ENCODE assay signal across 10 mouse cellular contexts in the genomic region with DNA sequence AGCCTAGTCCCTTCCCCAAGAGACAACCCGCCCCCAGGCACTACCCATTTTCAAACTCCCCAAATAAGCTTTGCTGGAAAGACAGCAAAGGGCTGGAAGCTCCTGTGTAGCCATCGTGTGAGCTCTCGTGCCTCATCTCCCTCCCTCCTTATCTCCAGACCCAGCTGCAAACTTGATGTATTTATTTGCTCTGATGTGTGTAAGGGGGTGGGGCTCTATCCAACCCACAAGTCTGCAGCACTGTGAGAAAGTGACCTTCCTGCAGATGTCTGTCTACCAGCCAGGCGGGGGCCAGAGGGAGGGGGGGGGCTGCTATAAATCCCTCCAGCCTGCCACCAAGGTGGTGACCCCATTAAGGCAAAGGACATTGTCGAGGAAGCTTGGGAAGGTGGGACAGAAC. TPM values are rescaled to one million over a fixed set of nuclear protein-coding genes. Genes with fewer than 3 reads are reported as not detected.
A peak's percentile ranks its signal among the peaks of the same experiment; 100 is the strongest.
DNase-seq lines count a peak whose midpoint lies in the region; ATAC-seq and TF ChIP-seq lines count a peak whose summit lies in the region.
"Had no signal": no experiment of that assay in that cellular context is flagged by ENCODE, and none has a peak within 500 bp of the region (broad histone marks: within the 10 kb centered on the region; RNA-seq: fewer than 3 reads in every experiment).

No protein-coding gene starts in this region.

- peaks cover 13% of the 10 kb centered on the region for H3K4me1 ChIP-seq in heart, postnatal 0 days (ENCODE audit: control insufficient read depth, insufficient read depth)
- H3K4me1 ChIP-seq in thymus, adult 2 months (replicated peaks; ENCODE audit: control insufficient read depth, insufficient read depth, low read length): peaks cover 10% of the 10 kb centered on the region
- H3K4me1 ChIP-seq in kidney, embryonic 16.5 days (ENCODE audit: insufficient read depth, low read length): peaks cover 45% of the 10 kb centered on the region
- H3K4me1 ChIP-seq in stomach, embryonic 16.5 days (ENCODE audit: control insufficient read depth, insufficient read depth, low read length): peaks cover 12% of the 10 kb centered on the region

- H3K4me2 ChIP-seq in heart, postnatal 0 days (ENCODE audit: low read depth, low read length): no peak overlapping the region
- peak overlapping the region; percentile 24 for H3K4me2 ChIP-seq in kidney, embryonic 16.5 days (replicated peaks; ENCODE audit: low read depth, low read length)
- H3K4me2 ChIP-seq in stomach, embryonic 16.5 days (ENCODE audit: low read depth, low read length): no peak overlapping the region
- H3K4me2 ChIP-seq: forebrain, embryonic 13.5 days had no signal

- 16% methylated on average over 5 of the region's 5 CpGs for WGBS in heart, postnatal 0 days
- 2% methylated on average over 5 of the region's 5 CpGs for WGBS in thymus, adult 2 months
- 12% methylated on average over 5 of the region's 5 CpGs for WGBS in kidney, embryonic 16.5 days
- 8% methylated on average over 5 of the region's 5 CpGs for WGBS in stomach, embryonic 16.5 days

- peak; percentile 34; the same call in 1 of the 2 replicates for ATAC-seq in heart, postnatal 0 days (ENCODE audit: insufficient read depth, low read depth)
- ATAC-seq in kidney, embryonic 16.5 days (ENCODE audit: low FRiP score, low TSS enrichment): peak; percentile 72
- 0 out of 2 replicates have a peak, but pooled peaks have one; percentile 52 for ATAC-seq in stomach, embryonic 16.5 days (ENCODE audit: insufficient read depth, low FRiP score)
- ATAC-seq: forebrain, embryonic 13.5 days had no signal

- no peaks in the 10 kb centered on the region for H3K27me3 ChIP-seq in heart, postnatal 0 days (ENCODE audit: control insufficient read depth, insufficient read depth, low read length)
- H3K27me3 ChIP-seq in thymus, adult 2 months (ENCODE audit: control insufficient read depth, insufficient read depth, low read length): no peaks in the 10 kb centered on the region
- H3K27me3 ChIP-seq in kidney, embryonic 16.5 days (ENCODE audit: insufficient read depth, low read length): no peaks in the 10 kb centered on the region
- no peaks in the 10 kb centered on the region for H3K27me3 ChIP-seq in stomach, embryonic 16.5 days (ENCODE audit: control insufficient read depth, insufficient read depth, low read length)
- H3K27me3 ChIP-seq: forebrain, embryonic 13.5 days had no signal

- intact Hi-C loops in heart, postnatal 25 days (cut with DNase I): no loop called here

- H3K27ac ChIP-seq in heart, postnatal 0 days (ENCODE audit: low read depth): no peak overlapping the region
- no peak overlapping the region for H3K27ac ChIP-seq in thymus, adult 2 months (ENCODE audit: control insufficient read depth, insufficient read depth, low read length)
- H3K27ac ChIP-seq in kidney, embryonic 16.5 days (ENCODE audit: low read length): peak overlapping the region; percentile 83
- H3K27ac ChIP-seq in stomach, embryonic 16.5 days (ENCODE audit: low read length): no peak overlapping the region
- H3K27ac ChIP-seq: forebrain, embryonic 13.5 days had no signal

- H3K36me3 ChIP-seq in heart, postnatal 0 days (replicated peaks; ENCODE audit: control insufficient read depth, insufficient read depth, low read length): no peaks in the 10 kb centered on the region; the same call in 1 of the 2 replicates
- H3K36me3 ChIP-seq in thymus, adult 2 months (ENCODE audit: control insufficient read depth, insufficient read depth, low read length): no peaks in the 10 kb centered on the region
- H3K36me3 ChIP-seq in kidney, embryonic 16.5 days (ENCODE audit: insufficient read depth, low read length): no peaks in the 10 kb centered on the region
- no peaks in the 10 kb centered on the region for H3K36me3 ChIP-seq in stomach, embryonic 16.5 days (ENCODE audit: control insufficient read depth, insufficient read depth, low read length)

- no peak overlapping the region for H3K4me3 ChIP-seq in heart, postnatal 0 days (ENCODE audit: low read depth, low read length)
- H3K4me3 ChIP-seq in thymus, adult 2 months (ENCODE audit: control insufficient read depth, insufficient read depth, low read length): no peak overlapping the region
- H3K4me3 ChIP-seq in kidney, embryonic 16.5 days (ENCODE audit: low read length): no peak overlapping the region
- H3K4me3 ChIP-seq in stomach, embryonic 16.5 days (replicated peaks; ENCODE audit: low read length): no peak overlapping the region
- H3K4me3 ChIP-seq: forebrain, embryonic 13.5 days had no signal

- TF ChIP-seq POLR2A in thymus, adult 2 months (IDR thresholded peaks at IDR 0.05; ENCODE audit: control insufficient read depth, extremely low read depth, insufficient read depth, low read length, poor library complexity): no peak

- no peak overlapping the region for H3K9ac ChIP-seq in heart, postnatal 0 days (replicated peaks; ENCODE audit: low read depth, low read length)
- peak overlapping the region; percentile 36; the same call in 1 of the 2 replicates for H3K9ac ChIP-seq in kidney, embryonic 16.5 days (replicated peaks; ENCODE audit: low read length)
- no peak overlapping the region for H3K9ac ChIP-seq in stomach, embryonic 16.5 days (ENCODE audit: low read length)
- H3K9ac ChIP-seq: forebrain, embryonic 13.5 days had no signal

- DNase-seq in heart, postnatal 0 days (ENCODE audit: low spot score): no peak
- no peak for DNase-seq in heart, postnatal 25 days (ENCODE audit: low spot score)
- DNase-seq in thymus, postnatal 25 days: peak; percentile 9
- DNase-seq in thymus, adult 2 months: no peak
- DNase-seq in layer of hippocampus, adult 8-10 months (ENCODE audit: low spot score in 2 of 2): no peak
- no peak for DNase-seq in left cerebral cortex, adult 18-20 months (ENCODE audit: low spot score in 2 of 2)
- DNase-seq: heart, postnatal 36 days had no signal

- TF ChIP-seq EP300 in heart, postnatal 0 days (IDR thresholded peaks at IDR 0.05; ENCODE audit: low read depth): no peak

- no peaks in the 10 kb centered on the region for H3K9me3 ChIP-seq in heart, postnatal 0 days (replicated peaks; ENCODE audit: control insufficient read depth, low read length)
- no peaks in the 10 kb centered on the region for H3K9me3 ChIP-seq in kidney, embryonic 16.5 days (ENCODE audit: low read length)
- H3K9me3 ChIP-seq in stomach, embryonic 16.5 days (replicated peaks; ENCODE audit: control insufficient read depth, low read length): no peaks in the 10 kb centered on the region
- H3K9me3 ChIP-seq: forebrain, embryonic 13.5 days had no signal

- TF ChIP-seq CTCF in heart, postnatal 0 days (IDR thresholded peaks at IDR 0.05; ENCODE audit: low read depth): no peak
- no peak for TF ChIP-seq CTCF in thymus, adult 2 months (IDR thresholded peaks at IDR 0.05; ENCODE audit: borderline replicate concordance, control insufficient read depth, extremely low read depth, insufficient read depth, low read length, poor library complexity)

RNA-seq across cellular contexts. Expression of a gene that starts 9.7 kb away (rescaled TPM):
- total RNA-seq in heart, postnatal 0 days (2014; rRNA removed; ENCODE audit: low replicate concordance): 0.69 and 0.89 TPM in 2 replicates
- polyA plus RNA-seq in heart, postnatal 0 days (2015; fragmentation: Nextera tagmentation; extraction: Ambion mirVana): 0.08 TPM in 1 of 2 replicates, not detected in the other
- total RNA-seq in heart, postnatal 25 days (2021): 1 to 10 TPM; 1.0 to 1.2 TPM
- polyA plus RNA-seq in thymus, adult 2 months (2012; rRNA removed): 0.50 and 1.4 TPM in 2 replicates
- polyA plus RNA-seq in kidney, embryonic 16.5 days (2015; fragmentation: Nextera tagmentation; extraction: Ambion mirVana): 0.17 and 0.23 TPM in 2 replicates
- 1.3 TPM in 2 replicates for polyA plus RNA-seq in stomach, embryonic 16.5 days (2015; fragmentation: Nextera tagmentation; extraction: Ambion mirVana)
- total RNA-seq in layer of hippocampus, adult 8-10 months (2022): 100 to 1,000 TPM in 1 of 4 experiments, 10 to 100 TPM in 3; 92.3 to 112 (median 95.9) TPM
- 10 to 100 TPM; 71.2 to 72.3 TPM for total RNA-seq in left cerebral cortex, adult 18-20 months (2021)

RNA-seq across cellular contexts. Expression of a gene that starts 9.8 kb away (rescaled TPM):
- 21.1 and 39.9 TPM in 2 replicates for total RNA-seq in heart, postnatal 0 days (2014; rRNA removed; ENCODE audit: low replicate concordance)
- polyA plus RNA-seq in heart, postnatal 0 days (2015; fragmentation: Nextera tagmentation; extraction: Ambion mirVana): 14.4 and 16.3 TPM in 2 replicates
- 10 to 100 TPM; 31.4 to 33.0 TPM for total RNA-seq in heart, postnatal 25 days (2021)
- polyA plus RNA-seq in thymus, adult 2 months (2012; rRNA removed): 25.3 and 32.2 TPM in 2 replicates
- 94.8 and 96.1 TPM in 2 replicates for polyA plus RNA-seq in kidney, embryonic 16.5 days (2015; fragmentation: Nextera tagmentation; extraction: Ambion mirVana)
- polyA plus RNA-seq in stomach, embryonic 16.5 days (2015; fragmentation: Nextera tagmentation; extraction: Ambion mirVana): 120 and 128 TPM in 2 replicates
- 10 to 100 TPM; 12.8 to 17.1 (median 13.6) TPM for total RNA-seq in layer of hippocampus, adult 8-10 months (2022)
- total RNA-seq in left cerebral cortex, adult 18-20 months (2021): 10 to 100 TPM; 16.5 to 17.4 TPM

RNA-seq across cellular contexts. Expression of a gene that starts 35.7 kb away (rescaled TPM):
- total RNA-seq in heart, postnatal 0 days (2014; rRNA removed; ENCODE audit: low replicate concordance): 11.4 and 15.0 TPM in 2 replicates
- polyA plus RNA-seq in heart, postnatal 0 days (2015; fragmentation: Nextera tagmentation; extraction: Ambion mirVana): 5.2 and 5.6 TPM in 2 replicates
- 10 to 100 TPM in 1 of 2 experiments, 1 to 10 TPM in 1; 10.0 to 12.6 TPM for total RNA-seq in heart, postnatal 25 days (2021)
- polyA plus RNA-seq in thymus, adult 2 months (2012; rRNA removed): 74.1 and 83.0 TPM in 2 replicates
- 26.7 TPM in 2 replicates for polyA plus RNA-seq in kidney, embryonic 16.5 days (2015; fragmentation: Nextera tagmentation; extraction: Ambion mirVana)
- polyA plus RNA-seq in stomach, embryonic 16.5 days (2015; fragmentation: Nextera tagmentation; extraction: Ambion mirVana): 17.9 and 19.0 TPM in 2 replicates
- 10 to 100 TPM; 13.2 to 19.0 (median 15.6) TPM for total RNA-seq in layer of hippocampus, adult 8-10 months (2022)
- 10 to 100 TPM; 17.2 to 17.7 TPM for total RNA-seq in left cerebral cortex, adult 18-20 months (2021)

RNA-seq across cellular contexts. Expression of a gene that starts 39.1 kb away (rescaled TPM):
- total RNA-seq in heart, postnatal 0 days (2014; rRNA removed; ENCODE audit: low replicate concordance): 16.4 and 52.8 TPM in 2 replicates
- polyA plus RNA-seq in heart, postnatal 0 days (2015; fragmentation: Nextera tagmentation; extraction: Ambion mirVana): 21.7 and 23.3 TPM in 2 replicates
- total RNA-seq in heart, postnatal 25 days (2021): 10 to 100 TPM; 10.3 to 13.5 TPM
- polyA plus RNA-seq in thymus, adult 2 months (2012; rRNA removed): 67.4 and 71.5 TPM in 2 replicates
- 33.8 and 35.8 TPM in 2 replicates for polyA plus RNA-seq in kidney, embryonic 16.5 days (2015; fragmentation: Nextera tagmentation; extraction: Ambion mirVana)
- polyA plus RNA-seq in stomach, embryonic 16.5 days (2015; fragmentation: Nextera tagmentation; extraction: Ambion mirVana): 23.7 and 26.0 TPM in 2 replicates
- 10 to 100 TPM; 65.2 to 77.4 (median 75.3) TPM for total RNA-seq in layer of hippocampus, adult 8-10 months (2022)
- 10 to 100 TPM; 67.9 to 69.7 TPM for total RNA-seq in left cerebral cortex, adult 18-20 months (2021)

Comparison
In these comparisons a context has a peak if more than half of its experiments do, and no peak if none do; other contexts are left out.
1. RNA of a gene that starts 9.7 kb away (total RNA-seq): 92.3 to 112 TPM in layer of hippocampus, adult 8-10 months and 71.2 to 72.3 TPM in left cerebral cortex, adult 18-20 months; 1.0 to 1.2 TPM in heart, postnatal 25 days and 0.69 to 0.89 TPM in heart, postnatal 0 days; every median in the first group is over 10 times any median in the second.
2. Peak in every context shown above with its lines, with median percentiles within 50 percentile points of each other: ATAC-seq.